Mouse (Mus musculus) forebrain, embryonic 16.5 days (tissue): ENCODE measurements at regions not wholly inside any gene's neighbourhood (a gene's known extent, or its start where the extent isn't known, plus 50 kb on each side); places are given as distances from the start of the nearest gene placed in this dataset.

Experiments used
- ATAC-seq: fragments of 200-750 bp; cut with Nextera tagmentation; 2 replicates; pipeline ENCODE4 v1.8.0; 2017; ENCODE audit warnings: mild to moderate bottlenecking, moderate library complexity
- H3K27ac ChIP-seq: fragments of 300-500 bp; sonication (generic); 2 replicates; pipeline ENCODE4 v1.5.1; 2014; ENCODE audit warnings: low read length, control low read depth
- H3K27me3 ChIP-seq: fragments of 300-500 bp; sonication (generic); replicated peaks from 2 replicates; pipeline ENCODE4 v1.6.1; 2014; ENCODE audit warnings: low read length; ENCODE audit not compliant: control insufficient read depth, insufficient read depth
- H3K36me3 ChIP-seq: fragments of 300-500 bp; sonication (generic); 2 replicates; pipeline ENCODE4 v1.6.1; 2014; ENCODE audit not compliant: control insufficient read depth, insufficient read depth
- H3K4me1 ChIP-seq: fragments of 300-500 bp; sonication (generic); replicated peaks from 2 replicates; pipeline ENCODE4 v1.6.1; 2014; ENCODE audit warnings: low read length; ENCODE audit not compliant: control insufficient read depth, insufficient read depth
- H3K4me2 ChIP-seq: fragments of 300-500 bp; sonication (generic); 2 replicates; pipeline ENCODE4 v1.6.1; 2014; ENCODE audit warnings: mild to moderate bottlenecking, low read length, control low read depth
- H3K4me3 ChIP-seq: fragments of 300-500 bp; sonication (generic); replicated peaks from 2 replicates; pipeline ENCODE4 v1.5.1; 2014; ENCODE audit warnings: mild to moderate bottlenecking, low read length, control low read depth
- H3K9ac ChIP-seq: fragments of 300-500 bp; sonication (generic); replicated peaks from 2 replicates; pipeline ENCODE4 v1.6.1; 2014; ENCODE audit warnings: low read depth, low read length, control low read depth
- H3K9me3 ChIP-seq: fragments of 300-500 bp; sonication (generic); 2 replicates; pipeline ENCODE4 v1.6.1; 2016; ENCODE audit warnings: low read length; ENCODE audit not compliant: control insufficient read depth
- WGBS: fragments of 180-500 bp; shearing (Covaris S2); extraction: QIAGEN DNeasy Blood & Tissue Kit; methylation state at CpG from one replicate; pipeline ENCODE4 v1.1.7; 2014; 5-methylcytosine and 5-hydroxymethylcytosine counted together

DNA sequence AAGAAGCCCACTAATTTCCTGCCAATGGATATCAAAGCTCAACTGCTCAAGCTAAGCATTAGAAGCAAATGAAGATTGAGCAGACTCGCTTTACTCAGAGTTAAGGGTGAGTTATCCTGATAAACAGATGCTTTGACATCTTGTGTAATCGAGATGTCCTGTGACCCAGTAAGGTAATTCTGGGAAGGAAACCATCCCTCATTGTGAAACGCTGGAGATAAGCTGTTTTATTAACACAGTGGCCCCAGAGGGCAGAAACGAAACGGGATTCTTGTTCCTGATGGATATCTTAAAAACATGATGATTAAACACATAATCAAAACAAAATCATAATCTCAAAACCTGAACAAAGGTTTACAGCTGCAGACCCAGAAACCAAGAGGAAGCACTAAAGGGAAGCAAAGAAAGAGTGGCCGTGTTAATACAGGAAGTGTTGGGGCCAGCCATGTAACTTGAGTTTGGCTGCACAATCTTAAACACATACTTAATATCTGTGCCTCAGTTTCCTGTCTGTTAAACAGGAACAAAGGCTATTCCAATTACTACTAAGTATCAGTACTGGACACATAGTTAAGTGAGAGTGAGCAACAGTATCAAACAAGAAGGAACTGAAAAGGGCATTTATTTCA lies 184.2 kb downstream of the Gm12728 start:
- H3K9me3 ChIP-seq: no peaks in the 10 kb centered on the region
- no peaks in the 10 kb centered on the region for H3K36me3 ChIP-seq
- no peaks in the 10 kb centered on the region for H3K4me1 ChIP-seq
- H3K27ac ChIP-seq: no peak overlapping the region
- 90% methylated on average over 6 of the region's 6 CpGs for WGBS
- ATAC-seq: no peak
- no peak overlapping the region for H3K4me3 ChIP-seq
- no peak overlapping the region for H3K9ac ChIP-seq
- H3K27me3 ChIP-seq: no peaks in the 10 kb centered on the region
- no peak overlapping the region for H3K4me2 ChIP-seq

DNA sequence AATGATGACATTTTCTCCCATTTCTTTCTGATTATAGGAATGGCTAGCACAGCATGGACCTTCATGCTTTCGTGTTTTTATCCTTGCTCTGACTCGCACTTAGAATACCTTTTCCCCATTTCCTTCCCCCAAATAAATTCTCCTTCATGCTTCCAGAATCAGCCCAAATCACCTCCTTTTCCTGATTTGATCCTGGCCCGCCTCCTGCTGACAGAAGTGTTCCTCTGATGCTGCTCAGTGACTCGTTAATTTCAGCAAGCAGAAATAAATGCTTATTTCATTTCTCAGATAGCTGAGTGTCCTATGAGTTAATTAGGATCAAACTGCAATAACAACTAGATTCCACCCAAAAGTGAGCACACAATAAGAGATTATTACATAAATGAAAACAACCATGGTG lies 185.3 kb downstream of the Gm12728 start:
- no peaks in the 10 kb centered on the region for H3K4me1 ChIP-seq
- no peak overlapping the region for H3K4me2 ChIP-seq
- no peak overlapping the region for H3K9ac ChIP-seq
- H3K9me3 ChIP-seq: no peaks in the 10 kb centered on the region
- H3K27ac ChIP-seq: no peak overlapping the region
- WGBS: 52% methylated on average over 4 of the region's 4 CpGs
- ATAC-seq: no peak
- no peaks in the 10 kb centered on the region for H3K36me3 ChIP-seq
- H3K4me3 ChIP-seq: no peak overlapping the region
- H3K27me3 ChIP-seq: no peaks in the 10 kb centered on the region

DNA sequence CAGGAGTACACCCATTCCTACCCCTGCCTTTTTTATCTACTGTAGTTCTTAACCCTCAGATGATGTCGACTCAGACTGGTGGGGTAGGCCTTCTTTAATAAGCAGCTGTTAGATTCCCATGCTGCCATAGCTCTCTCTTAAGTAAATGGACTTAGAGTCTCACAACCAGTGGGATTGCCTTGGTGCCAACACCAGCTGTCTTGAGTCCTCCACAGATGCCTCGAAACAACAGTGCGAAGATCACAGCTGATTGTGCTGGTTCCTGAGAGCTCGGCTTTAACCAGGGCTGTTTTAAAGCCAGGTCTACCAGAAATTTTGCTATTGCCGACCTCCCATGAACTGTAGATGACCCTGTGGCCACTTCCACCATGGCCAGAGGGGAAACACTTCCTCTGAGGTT lies 189.4 kb downstream of the Gm12728 start:
- Histone ChIP-seq H3K27ac (no peak overlapping the region), H3K4me2 (no peak overlapping the region), H3K9me3 (no peaks in the 10 kb centered on the region), H3K4me1 (no peaks in the 10 kb centered on the region), H3K27me3 (no peaks in the 10 kb centered on the region), H3K4me3 (no peak overlapping the region), H3K9ac (no peak overlapping the region), H3K36me3 (no peaks in the 10 kb centered on the region)
- ATAC-seq: no peak
- 90% methylated on average over 5 of the region's 5 CpGs for WGBS

DNA sequence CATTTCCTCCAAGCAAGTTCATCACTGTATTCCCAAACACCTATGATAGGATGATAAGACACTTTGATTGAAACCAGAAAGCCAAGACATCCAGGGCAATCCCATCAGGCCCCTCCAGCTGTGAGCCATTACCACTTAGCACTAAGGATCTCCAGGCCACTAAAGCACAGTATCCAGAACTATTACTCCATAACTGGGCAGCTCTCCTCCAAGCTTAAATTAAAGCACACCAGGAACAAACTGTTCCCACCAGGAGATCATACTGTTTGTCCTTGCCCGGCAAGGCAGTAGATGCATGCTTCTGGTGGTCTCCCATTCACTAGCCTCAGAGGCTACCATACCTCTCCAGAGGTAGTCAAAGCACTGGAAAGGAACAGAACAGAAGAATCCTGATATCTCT lies 193.3 kb downstream of the Gm12728 start:
- ATAC-seq: no peak
- H3K36me3 ChIP-seq: no peaks in the 10 kb centered on the region
- H3K9ac ChIP-seq: no peak overlapping the region
- H3K27me3 ChIP-seq: no peaks in the 10 kb centered on the region
- H3K4me2 ChIP-seq: no peak overlapping the region
- no peaks in the 10 kb centered on the region for H3K4me1 ChIP-seq
- no peak overlapping the region for H3K4me3 ChIP-seq
- no peaks in the 10 kb centered on the region for H3K9me3 ChIP-seq
- WGBS: 78% methylated on average over 1 of the region's 1 CpGs
- H3K27ac ChIP-seq: no peak overlapping the region

DNA sequence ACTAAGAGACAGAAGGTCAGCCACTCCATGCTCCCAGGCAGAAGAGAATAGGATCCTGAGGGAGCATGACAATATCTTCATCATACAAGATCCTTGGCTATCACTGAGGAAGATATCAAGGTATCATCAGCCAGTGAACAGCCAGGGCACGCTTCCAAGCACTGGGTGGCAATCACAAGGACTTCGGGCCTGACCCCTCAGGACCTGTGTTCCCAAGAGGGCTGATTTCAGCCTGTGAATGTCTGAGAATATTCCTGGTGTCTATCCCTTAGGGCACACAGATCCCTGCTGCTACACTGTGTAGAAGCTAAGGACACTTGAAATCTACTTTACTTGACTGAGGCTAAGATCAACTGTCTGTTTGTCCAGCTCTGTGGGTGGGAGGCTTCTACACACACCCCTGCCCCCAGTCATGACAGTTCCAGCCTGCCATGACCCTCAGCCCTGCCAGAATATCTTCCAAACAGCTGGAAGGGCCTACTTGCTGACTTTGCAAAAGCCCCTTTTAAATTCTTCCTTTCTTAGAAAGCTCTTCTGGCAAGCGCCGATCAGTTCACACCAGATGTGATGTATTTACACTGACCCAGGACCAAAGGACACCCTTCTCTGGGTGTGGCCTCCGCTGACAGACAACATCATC lies 198.4 kb downstream of the Gm12728 start:
- H3K4me3 ChIP-seq: no peak overlapping the region
- H3K4me2 ChIP-seq: no peak overlapping the region
- no peaks in the 10 kb centered on the region for H3K9me3 ChIP-seq
- no peak overlapping the region for H3K27ac ChIP-seq
- 91% methylated on average over 5 of the region's 5 CpGs for WGBS
- H3K27me3 ChIP-seq: no peaks in the 10 kb centered on the region
- no peak for ATAC-seq
- H3K4me1 ChIP-seq: no peaks in the 10 kb centered on the region
- H3K36me3 ChIP-seq: no peaks in the 10 kb centered on the region
- H3K9ac ChIP-seq: no peak overlapping the region

DNA sequence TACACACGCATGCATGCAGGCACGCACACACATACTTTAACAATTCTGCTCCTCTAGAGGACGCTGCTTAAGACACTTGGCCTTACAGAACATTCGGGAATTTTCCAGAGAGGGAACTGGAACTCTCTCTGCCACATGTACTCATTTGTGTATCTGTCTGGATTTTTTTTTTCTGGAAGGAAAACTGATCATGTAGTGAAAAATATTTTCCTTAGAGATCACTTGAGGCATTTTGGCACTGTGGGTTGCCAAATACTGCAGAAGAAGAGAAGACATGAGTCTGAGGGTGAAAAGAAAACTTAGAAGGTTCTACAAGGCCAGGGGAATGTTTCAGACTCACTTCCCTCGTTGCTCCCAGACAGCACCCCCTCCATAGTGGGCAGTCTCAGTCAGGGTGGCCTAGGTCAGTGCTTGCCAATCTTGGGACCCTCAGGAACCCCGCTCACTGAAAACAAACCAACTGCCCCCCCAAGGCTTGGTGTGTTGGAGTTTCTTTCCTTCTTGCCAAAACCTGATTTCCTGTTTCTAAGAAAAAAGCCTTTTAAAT lies 203.0 kb downstream of the Gm12728 start:
- Histone ChIP-seq H3K9ac (no peak overlapping the region), H3K4me3 (no peak overlapping the region), H3K9me3 (no peaks in the 10 kb centered on the region), H3K4me1 (0 out of 2 replicates have a peak, but pooled peaks cover 2% of the 10 kb centered on the region), H3K4me2 (no peak overlapping the region), H3K27me3 (no peaks in the 10 kb centered on the region), H3K36me3 (no peaks in the 10 kb centered on the region), H3K27ac (no peak overlapping the region)
- 72% methylated on average over 6 of the region's 6 CpGs for WGBS
- no peak for ATAC-seq

DNA sequence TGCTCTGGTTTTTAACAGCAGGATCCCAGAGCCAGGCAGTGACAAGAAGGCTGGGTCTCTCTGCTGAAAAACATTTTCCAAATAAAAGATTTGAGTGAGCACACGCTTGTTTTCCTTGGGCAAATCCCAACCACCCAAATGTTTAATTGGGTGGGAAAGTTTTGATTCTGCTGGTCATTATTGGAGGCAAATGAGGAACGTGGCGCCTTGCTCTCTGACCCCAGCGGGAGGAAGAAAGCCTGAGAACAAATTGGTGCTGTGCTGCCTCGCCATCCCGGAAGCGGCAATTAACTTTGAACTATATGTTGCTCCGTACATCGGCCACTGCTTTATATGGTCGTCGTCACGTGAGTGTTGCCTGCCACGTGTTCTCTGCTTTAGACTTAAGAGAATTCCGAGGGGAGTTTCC lies 204.7 kb downstream of the Gm12728 start:
- Histone ChIP-seq H3K4me1 (0 out of 2 replicates have a peak, but pooled peaks cover 2% of the 10 kb centered on the region), H3K9me3 (no peaks in the 10 kb centered on the region), H3K9ac (no peak overlapping the region), H3K27me3 (no peaks in the 10 kb centered on the region), H3K4me3 (no peak overlapping the region), H3K27ac (no peak overlapping the region), H3K36me3 (no peaks in the 10 kb centered on the region), H3K4me2 (no peak overlapping the region)
- ATAC-seq: no peak
- WGBS: 60% methylated on average over 14 of the region's 14 CpGs

DNA sequence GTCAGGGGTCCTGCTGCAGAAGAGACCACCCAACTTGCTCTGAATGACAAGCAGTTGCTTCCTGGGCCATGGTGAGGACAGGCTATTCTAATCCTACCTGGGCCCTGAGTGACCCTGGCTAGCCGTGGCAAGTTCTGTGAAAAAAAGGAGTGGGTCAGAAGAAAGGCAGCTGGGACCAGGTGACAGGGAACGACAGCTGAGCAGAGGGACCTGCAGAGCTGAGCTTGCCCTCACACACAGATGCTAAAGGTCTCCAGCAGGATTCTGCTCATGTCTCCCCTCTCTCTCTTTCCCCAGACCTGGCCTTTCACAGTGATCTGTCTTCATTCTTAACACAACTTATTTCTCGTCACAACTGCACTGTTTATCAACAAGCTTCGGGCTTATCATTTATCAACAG lies 206.4 kb downstream of the Gm12728 start:
- 86% methylated on average over 4 of the region's 4 CpGs for WGBS
- no peak overlapping the region for H3K4me2 ChIP-seq
- no peaks in the 10 kb centered on the region for H3K9me3 ChIP-seq
- H3K4me1 ChIP-seq: 0 out of 2 replicates have a peak, but pooled peaks cover 2% of the 10 kb centered on the region
- no peak for ATAC-seq
- no peaks in the 10 kb centered on the region for H3K36me3 ChIP-seq
- no peaks in the 10 kb centered on the region for H3K27me3 ChIP-seq
- no peak overlapping the region for H3K27ac ChIP-seq
- H3K4me3 ChIP-seq: no peak overlapping the region
- no peak overlapping the region for H3K9ac ChIP-seq

DNA sequence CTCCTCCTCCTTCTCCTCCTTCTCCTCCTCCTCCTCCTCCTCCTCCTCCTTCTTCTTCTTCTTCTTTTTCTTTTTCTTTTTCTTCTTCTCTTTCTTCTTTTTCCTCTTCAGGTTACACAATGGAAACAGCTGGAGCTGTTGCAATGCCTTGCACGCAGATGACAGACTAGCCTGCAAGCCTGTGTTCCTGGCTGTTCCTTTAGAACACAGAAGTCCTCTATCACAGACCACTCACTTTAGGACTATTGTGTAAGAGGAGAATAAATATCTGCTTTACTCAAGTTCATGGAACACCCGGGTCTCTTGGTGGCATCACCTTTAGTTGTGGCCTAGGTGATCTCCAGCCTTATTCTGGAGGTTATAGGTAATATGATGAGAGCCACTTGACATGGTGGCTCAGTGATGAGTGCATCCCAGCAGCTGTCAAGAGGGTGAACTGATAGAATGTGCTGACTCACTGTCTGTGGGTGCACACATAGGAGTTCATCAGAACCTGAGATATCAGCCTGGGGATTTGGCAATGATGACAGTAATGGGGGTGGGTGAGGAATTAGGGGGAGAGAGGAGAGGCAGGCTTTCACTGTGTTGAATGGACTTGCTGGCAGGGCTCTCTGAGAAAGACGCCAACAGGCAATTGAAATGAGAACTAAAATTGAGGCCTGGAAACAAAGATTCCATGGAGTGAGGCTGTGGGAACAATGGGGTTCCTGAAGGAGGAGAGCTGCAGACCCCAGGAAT lies 207.4 kb downstream of the Gm12728 start:
- Histone ChIP-seq H3K4me3 (no peak overlapping the region), H3K9ac (no peak overlapping the region), H3K36me3 (no peaks in the 10 kb centered on the region), H3K9me3 (no peaks in the 10 kb centered on the region), H3K4me1 (0 out of 2 replicates have a peak, but pooled peaks cover 2% of the 10 kb centered on the region), H3K27ac (no peak overlapping the region), H3K4me2 (no peak overlapping the region), H3K27me3 (no peaks in the 10 kb centered on the region)
- WGBS: 54% methylated on average over 3 of the region's 3 CpGs
- ATAC-seq: peak; percentile 50; the same call in 1 of the 2 replicates
